Mouse (Mus musculus) heart, embryonic 14.5 days (tissue): ENCODE measurements at regions not wholly inside any gene's neighbourhood (a gene's known extent, or its start where the extent isn't known, plus 50 kb on each side); places are given as distances from the start of the nearest gene placed in this dataset.

ENCODE experiments used
- ATAC-seq: fragments of 200-750 bp; cut with Nextera tagmentation; 2 replicates; pipeline ENCODE4 v1.8.0; 2017; ENCODE audit warnings: low read depth, moderate TSS enrichment; ENCODE audit not compliant: insufficient number of reproducible peaks, insufficient read depth, low FRiP score
- H3K27ac ChIP-seq, 2 experiments: fragments of 200-500 bp in 1 of 2; fragments of 300-500 bp in 1 of 2; sonication (generic) in 1 of 2; replicated peaks in 1 of 2; 2 replicates each; pipeline ENCODE4 v1.5.1; 2012 to 2014; ENCODE audit warnings: low read depth in 2 of 2, low read length in 2 of 2, control low read depth in 1 of 2, mild to moderate bottlenecking in 1 of 2, mixed read lengths in 1 of 2; ENCODE audit not compliant: control insufficient read depth in 1 of 2, insufficient read depth in 1 of 2
- H3K27me3 ChIP-seq: fragments of 300-500 bp; sonication (generic); 2 replicates; pipeline ENCODE4 v1.6.1; 2014; ENCODE audit warnings: mild to moderate bottlenecking, low read length, control low read depth; ENCODE audit not compliant: control insufficient read depth, insufficient read depth
- H3K36me3 ChIP-seq: fragments of 300-500 bp; sonication (generic); 2 replicates; pipeline ENCODE4 v1.6.1; 2014; ENCODE audit warnings: mild to moderate bottlenecking, control low read depth, low read length, mixed read lengths; ENCODE audit not compliant: control insufficient read depth, insufficient read depth
- H3K4me1 ChIP-seq, 2 experiments: fragments of 200-500 bp in 1 of 2; fragments of 300-500 bp in 1 of 2; sonication (generic) in 1 of 2; 2 replicates each; pipeline ENCODE4 v1.6.1; 2012 to 2014; ENCODE audit warnings: low read length in 2 of 2, control low read depth in 1 of 2, mixed read lengths in 1 of 2; ENCODE audit not compliant: control insufficient read depth in 2 of 2, insufficient read depth in 2 of 2
- H3K4me2 ChIP-seq: fragments of 300-500 bp; sonication (generic); 2 replicates; pipeline ENCODE4 v1.6.1; 2014; ENCODE audit warnings: mild to moderate bottlenecking, low read length
- H3K4me3 ChIP-seq, 2 experiments: fragments of 200-500 bp in 1 of 2; fragments of 300-500 bp in 1 of 2; sonication (generic) in 1 of 2; 2 replicates each; pipeline ENCODE4 v1.5.1; 2012 to 2014; ENCODE audit warnings: low read length in 2 of 2, mild to moderate bottlenecking in 2 of 2, control low read depth in 1 of 2, low read depth in 1 of 2, moderate library complexity in 1 of 2; ENCODE audit not compliant: control insufficient read depth in 1 of 2, insufficient read depth in 1 of 2
- H3K9ac ChIP-seq: fragments of 300-500 bp; sonication (generic); 2 replicates; pipeline ENCODE4 v1.6.1; 2014; ENCODE audit warnings: mild to moderate bottlenecking, low read length
- H3K9me3 ChIP-seq: fragments of 300-500 bp; sonication (generic); 2 replicates; pipeline ENCODE4 v1.6.1; 2016; ENCODE audit warnings: low read length, control low read depth; ENCODE audit not compliant: control insufficient read depth
- WGBS: fragments of 180-500 bp; shearing (Covaris S2); extraction: QIAGEN DNeasy Blood & Tissue Kit; methylation state at CpG from one replicate; pipeline ENCODE4 v1.1.7; 2014; 5-methylcytosine and 5-hydroxymethylcytosine counted together

- no peak overlapping the region for H3K4me2 ChIP-seq
- no peaks in the 10 kb centered on the region for H3K27me3 ChIP-seq
- no peak for ATAC-seq
- WGBS, result 90% methylated on average over 2 of the region's 2 CpGs
- no peak overlapping the region for H3K4me3 ChIP-seq
- no peaks in the 10 kb centered on the region for H3K9me3 ChIP-seq
- H3K27ac ChIP-seq, result no peak overlapping the region
- H3K9ac ChIP-seq, result no peak overlapping the region
- no peaks in the 10 kb centered on the region for H3K36me3 ChIP-seq
- H3K4me1 ChIP-seq, result no peaks in the 10 kb centered on the region
Observed at GRCm38 (mm10) chr10:96841956-96842355, 225.2 kb downstream of the Btg1 start.

- no peaks in the 10 kb centered on the region for H3K27me3 ChIP-seq
- H3K9me3 ChIP-seq, result no peaks in the 10 kb centered on the region
- ATAC-seq, result no peak
- H3K27ac ChIP-seq, result no peak overlapping the region
- H3K4me3 ChIP-seq, result no peak overlapping the region
- H3K9ac ChIP-seq, result no peak overlapping the region
- no peaks in the 10 kb centered on the region for H3K36me3 ChIP-seq
- WGBS, result 67% methylated on average over 4 of the region's 4 CpGs
- H3K4me1 ChIP-seq, result no peaks in the 10 kb centered on the region
- H3K4me2 ChIP-seq, result no peak overlapping the region
Observed at GRCm38 (mm10) chr10:96845906-96846305, 229.1 kb downstream of the Btg1 start.

GRCm38 (mm10) chr10:96847028-96847427 is 230.2 kb downstream of the Btg1 start:
- WGBS, result 54% methylated on average over 6 of the region's 6 CpGs

GRCm38 (mm10) chr10:96847433-96848165 is 230.8 kb downstream of the Btg1 start:
- no peak for ATAC-seq
- H3K9me3 ChIP-seq, result peaks cover 3% of the 10 kb centered on the region; the same call in 1 of the 2 replicates
- H3K4me2 ChIP-seq, result no peak overlapping the region
- no peak overlapping the region for H3K4me3 ChIP-seq
- no peaks in the 10 kb centered on the region for H3K27me3 ChIP-seq
- no peaks in the 10 kb centered on the region for H3K36me3 ChIP-seq
- no peak overlapping the region for H3K27ac ChIP-seq
- H3K9ac ChIP-seq, result no peak overlapping the region
- no peaks in the 10 kb centered on the region for H3K4me1 ChIP-seq
- 69% methylated on average over 5 of the region's 5 CpGs for WGBS

More at GRCm38 (mm10) chr10:96847028-96847427, 230.2 kb downstream of the Btg1 start:
- Histone ChIP-seq H3K4me1 (no peaks in the 10 kb centered on the region), H3K27ac (no peak overlapping the region), H3K9ac (no peak overlapping the region), H3K9me3 (peaks cover 3% of the 10 kb centered on the region; the same call in 1 of the 2 replicates), H3K36me3 (no peaks in the 10 kb centered on the region), H3K4me2 (no peak overlapping the region), H3K4me3 (no peak overlapping the region), H3K27me3 (no peaks in the 10 kb centered on the region)
- ATAC-seq, result no peak

GRCm38 (mm10) chr10:96848496-96848895 is 231.7 kb downstream of the Btg1 start:
- peaks cover 3% of the 10 kb centered on the region; the same call in 1 of the 2 replicates for H3K9me3 ChIP-seq
- H3K27me3 ChIP-seq, result no peaks in the 10 kb centered on the region
- no peaks in the 10 kb centered on the region for H3K36me3 ChIP-seq
- H3K9ac ChIP-seq, result no peak overlapping the region
- ATAC-seq, result no peak
- H3K4me2 ChIP-seq, result no peak overlapping the region
- H3K4me1 ChIP-seq, result no peaks in the 10 kb centered on the region
- H3K4me3 ChIP-seq, result no peak overlapping the region
- 89% methylated on average over 2 of the region's 2 CpGs for whole genome bisulfite sequencing
- no peak overlapping the region for H3K27ac ChIP-seq

GRCm38 (mm10) chr10:96860366-96860765 is 243.6 kb downstream of the Btg1 start:
- Histone ChIP-seq H3K4me1 (no peaks in the 10 kb centered on the region), H3K9me3 (no peaks in the 10 kb centered on the region), H3K9ac (no peak overlapping the region), H3K4me2 (no peak overlapping the region), H3K27me3 (no peaks in the 10 kb centered on the region), H3K4me3 (no peak overlapping the region), H3K36me3 (no peaks in the 10 kb centered on the region), H3K27ac (no peak overlapping the region)
- ATAC-seq, result no peak
- 65% methylated on average over 2 of the region's 2 CpGs for WGBS

GRCm38 (mm10) chr10:96863230-96863629 is 246.4 kb downstream of the Btg1 start:
- no peak overlapping the region for H3K4me3 ChIP-seq
- no peaks in the 10 kb centered on the region for H3K4me1 ChIP-seq
- H3K27me3 ChIP-seq, result no peaks in the 10 kb centered on the region
- no peaks in the 10 kb centered on the region for H3K36me3 ChIP-seq
- no peak overlapping the region for H3K27ac ChIP-seq
- H3K9ac ChIP-seq, result no peak overlapping the region
- 65% methylated on average over 8 of the region's 8 CpGs for WGBS
- no peak overlapping the region for H3K4me2 ChIP-seq
- ATAC-seq, result no peak
- no peaks in the 10 kb centered on the region for H3K9me3 ChIP-seq

- WGBS, result 68% methylated on average over 3 of the region's 3 CpGs
- H3K27ac ChIP-seq, result no peak overlapping the region
- no peaks in the 10 kb centered on the region for H3K9me3 ChIP-seq
- no peak for ATAC-seq
- no peaks in the 10 kb centered on the region for H3K36me3 ChIP-seq
- H3K4me1 ChIP-seq, result no peaks in the 10 kb centered on the region
- H3K9ac ChIP-seq, result no peak overlapping the region
- no peaks in the 10 kb centered on the region for H3K27me3 ChIP-seq
- no peak overlapping the region for H3K4me2 ChIP-seq
- H3K4me3 ChIP-seq, result no peak overlapping the region
Observed at GRCm38 (mm10) chr10:96866468-96866867, 249.7 kb downstream of the Btg1 start.
